Mouse (Mus musculus): ENCODE data around the gene Slc4a2. TPM values are rescaled to one million over a fixed set of nuclear protein-coding genes. Genes with fewer than 3 reads are reported as not detected.

The Slc4a2 gene
- polyA plus RNA-seq, 1 experiment, result 14.7 TPM

DNA sequence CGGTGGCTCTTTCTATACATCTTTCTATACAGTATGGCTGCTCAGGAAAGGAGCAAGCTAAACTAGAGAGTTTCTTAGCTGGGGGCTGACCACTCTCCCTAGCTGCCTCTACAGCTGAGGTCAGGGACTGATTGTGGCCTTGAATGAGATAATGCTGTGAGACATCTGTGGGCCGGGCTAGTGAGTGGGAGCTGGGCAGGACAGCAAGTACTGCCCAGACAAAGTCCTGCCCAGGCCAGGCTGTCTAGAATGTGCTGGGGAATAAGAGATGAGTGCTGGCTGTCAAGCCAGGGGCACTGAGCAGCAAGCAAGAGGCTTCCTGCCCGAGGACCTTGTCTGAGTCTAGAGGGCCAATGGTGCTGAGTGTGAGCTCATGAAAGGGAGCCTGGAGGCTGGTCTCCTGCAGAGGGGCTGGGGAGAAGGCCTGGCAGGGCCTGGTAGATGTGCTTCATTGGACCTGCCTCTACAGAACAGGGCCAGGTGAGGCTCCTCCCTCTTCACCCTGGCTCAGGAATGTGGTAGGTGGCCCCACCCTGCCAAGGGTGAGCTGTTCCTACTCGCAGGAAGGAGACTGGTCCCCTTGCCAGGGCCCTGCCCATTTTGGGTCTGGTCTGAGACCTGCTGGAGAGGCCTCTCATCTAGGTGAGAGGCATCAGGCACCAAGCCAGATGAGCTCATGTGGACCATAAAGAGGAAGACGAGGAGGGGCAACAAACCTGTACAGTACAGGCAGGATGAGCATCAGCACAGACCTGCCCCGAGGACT lies 52.0 kb downstream of the Slc4a2 start:
- H3K36me3 ChIP-seq (replicated peaks; ENCODE audit: low read length), result peaks cover 87% of the 10 kb centered on the region
- H3K27me3 ChIP-seq (replicated peaks), result peaks cover 44% of the 10 kb centered on the region
- no peak overlapping the region for H3K4me3 ChIP-seq (replicated peaks)
- TF ChIP-seq GATA1 (IDR thresholded peaks at IDR 0.05; ENCODE audit: borderline replicate concordance, low read length) (no peak), FLI1 (IDR thresholded peaks at IDR 0.05; ENCODE audit: low read length) (no peak)
- peaks cover 8% of the 10 kb centered on the region for H3K9me3 ChIP-seq
- H3K4me1 ChIP-seq, result peaks cover 37% of the 10 kb centered on the region

DNA sequence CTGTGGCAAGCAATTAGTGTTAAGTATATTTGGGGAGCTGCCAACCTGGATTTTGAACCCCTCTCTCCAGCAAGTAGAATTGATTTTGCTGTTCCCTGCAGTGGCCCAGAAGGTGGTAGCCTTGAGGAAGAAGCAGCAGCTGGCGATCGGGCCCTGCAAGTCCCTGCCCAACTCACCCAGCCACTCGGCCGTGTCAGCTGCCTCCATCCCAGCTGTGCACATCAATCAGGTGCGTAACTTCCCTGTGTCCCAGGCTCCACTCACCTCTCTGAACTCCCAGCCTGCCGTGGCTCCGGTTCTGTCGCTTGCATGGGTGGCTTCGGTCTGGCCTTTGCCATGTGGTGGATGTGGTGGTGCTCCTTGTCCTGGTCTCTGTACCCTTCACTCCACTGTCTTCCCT lies 54.3 kb downstream of the Slc4a2 start:
- H3K9me3 ChIP-seq, result peaks cover 8% of the 10 kb centered on the region
- H3K4me1 ChIP-seq, result peaks cover 29% of the 10 kb centered on the region
- TF ChIP-seq GATA1 (IDR thresholded peaks at IDR 0.05; ENCODE audit: borderline replicate concordance, low read length) (no peak), FLI1 (IDR thresholded peaks at IDR 0.05; ENCODE audit: low read length) (no peak)
- H3K36me3 ChIP-seq (replicated peaks; ENCODE audit: low read length), result peaks cover 97% of the 10 kb centered on the region
- no peak overlapping the region for H3K4me3 ChIP-seq (replicated peaks)
- H3K27me3 ChIP-seq (replicated peaks), result peaks cover 35% of the 10 kb centered on the region

DNA sequence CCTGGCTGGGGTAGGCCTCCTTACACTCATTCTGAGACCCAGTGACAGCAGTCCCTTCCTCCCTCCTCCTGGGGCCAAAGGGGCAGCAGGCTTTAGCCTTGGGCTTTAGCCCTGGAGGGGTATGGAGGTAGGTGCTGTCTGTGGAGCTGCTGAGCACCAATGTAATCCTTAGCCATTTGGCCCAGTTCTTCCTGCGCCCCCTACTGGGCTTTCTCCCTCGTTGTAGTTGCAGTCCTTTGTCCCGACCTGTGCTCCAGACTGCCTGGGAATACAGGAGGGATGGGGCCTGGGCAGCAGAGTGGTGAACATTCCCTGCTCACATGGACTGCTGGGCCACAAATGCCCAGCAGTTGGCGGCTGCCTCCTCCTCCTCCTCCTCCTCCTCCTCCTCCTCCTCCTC lies 58.0 kb downstream of the Slc4a2 start:
- H3K4me3 ChIP-seq (replicated peaks), result no peak overlapping the region
- H3K4me1 ChIP-seq, result peaks cover 3% of the 10 kb centered on the region; the same call in 1 of the 2 replicates
- no peak for TF ChIP-seq GATA1 (IDR thresholded peaks at IDR 0.05; ENCODE audit: borderline replicate concordance, low read length)
- no peak for TF ChIP-seq FLI1 (IDR thresholded peaks at IDR 0.05; ENCODE audit: low read length)
- H3K36me3 ChIP-seq (replicated peaks; ENCODE audit: low read length), result peaks cover 99% of the 10 kb centered on the region
- H3K27me3 ChIP-seq (replicated peaks), result peaks cover 3% of the 10 kb centered on the region
- no peaks in the 10 kb centered on the region for H3K9me3 ChIP-seq

DNA sequence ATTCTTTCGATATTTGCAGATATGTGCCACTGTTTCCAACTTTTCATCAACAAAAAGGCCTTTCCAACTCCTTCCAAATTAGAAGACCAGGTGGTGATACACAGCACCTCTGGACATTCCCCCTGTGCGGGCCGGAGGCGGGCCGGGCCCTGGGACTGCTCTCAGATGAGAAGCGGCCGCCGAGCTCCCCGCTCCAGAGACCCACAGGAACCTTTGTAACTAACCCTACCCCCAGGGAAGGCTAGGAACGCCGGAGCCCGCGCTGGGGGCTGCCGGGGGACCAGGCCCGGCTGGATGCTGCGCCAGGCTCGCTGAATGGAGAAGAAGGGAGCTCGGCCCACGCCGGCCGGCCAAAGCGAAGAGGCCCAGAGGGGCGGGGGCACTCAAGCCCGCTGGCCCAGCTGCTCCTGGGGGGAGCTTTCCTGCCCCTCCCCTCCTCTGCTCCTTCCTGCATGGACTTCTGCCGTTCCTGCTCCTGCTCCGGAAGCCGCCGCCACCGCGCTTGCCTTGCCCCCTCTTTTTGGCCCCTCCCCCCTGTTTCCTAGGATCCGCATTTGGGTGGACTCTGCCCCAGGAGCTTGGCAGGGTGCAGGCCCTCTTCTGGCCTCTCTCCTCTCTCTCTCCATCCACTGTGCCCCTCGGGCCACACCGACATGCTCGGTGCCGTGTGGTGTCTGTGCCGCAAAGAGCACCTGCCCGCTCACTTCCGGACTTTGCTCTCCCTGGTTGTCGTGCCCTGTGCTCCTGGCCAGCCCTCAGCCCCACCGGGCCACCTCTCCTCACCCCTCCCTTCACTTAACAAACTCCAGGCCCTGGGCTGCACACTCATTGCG lies 58.8 kb downstream of the Slc4a2 start:
- Histone ChIP-seq H3K9me3 (no peaks in the 10 kb centered on the region), H3K27me3 (replicated peaks) (peaks cover 3% of the 10 kb centered on the region), H3K36me3 (replicated peaks; ENCODE audit: low read length) (peaks cover 99% of the 10 kb centered on the region), H3K4me1 (no peaks in the 10 kb centered on the region; the same call in 1 of the 2 replicates), H3K4me3 (replicated peaks) (no peak overlapping the region)
- TF ChIP-seq FLI1 (IDR thresholded peaks at IDR 0.05; ENCODE audit: low read length), result no peak

DNA sequence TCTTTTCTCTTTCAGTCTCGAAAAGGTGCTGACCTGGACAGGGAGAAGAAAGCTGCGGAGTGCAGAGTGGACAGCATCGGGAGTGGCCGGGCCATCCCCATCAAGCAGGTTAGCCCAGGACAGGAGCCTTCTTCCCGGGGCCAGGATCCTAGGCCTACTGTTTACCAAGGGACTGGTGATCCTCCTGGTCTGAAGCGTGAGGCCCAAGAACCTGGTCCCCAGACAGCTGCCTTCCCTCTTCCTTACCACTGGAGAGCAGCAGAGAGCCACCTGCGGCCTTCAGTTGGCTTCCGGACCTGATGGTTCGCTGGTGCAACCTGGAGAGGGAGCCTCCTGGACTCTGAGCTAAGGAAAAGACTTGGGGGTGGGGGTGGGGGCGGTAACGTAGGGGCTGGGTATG lies 59.7 kb downstream of the Slc4a2 start:
- no peak overlapping the region for H3K4me3 ChIP-seq (replicated peaks)
- TF ChIP-seq GATA1 (IDR thresholded peaks at IDR 0.05; ENCODE audit: borderline replicate concordance, low read length) (no peak), FLI1 (IDR thresholded peaks at IDR 0.05; ENCODE audit: low read length) (no peak)
- H3K36me3 ChIP-seq (replicated peaks; ENCODE audit: low read length), result peaks cover 99% of the 10 kb centered on the region
- no peaks in the 10 kb centered on the region for H3K9me3 ChIP-seq
- no peaks in the 10 kb centered on the region; the same call in 1 of the 2 replicates for H3K4me1 ChIP-seq
- no peaks in the 10 kb centered on the region for H3K27me3 ChIP-seq (replicated peaks)

DNA sequence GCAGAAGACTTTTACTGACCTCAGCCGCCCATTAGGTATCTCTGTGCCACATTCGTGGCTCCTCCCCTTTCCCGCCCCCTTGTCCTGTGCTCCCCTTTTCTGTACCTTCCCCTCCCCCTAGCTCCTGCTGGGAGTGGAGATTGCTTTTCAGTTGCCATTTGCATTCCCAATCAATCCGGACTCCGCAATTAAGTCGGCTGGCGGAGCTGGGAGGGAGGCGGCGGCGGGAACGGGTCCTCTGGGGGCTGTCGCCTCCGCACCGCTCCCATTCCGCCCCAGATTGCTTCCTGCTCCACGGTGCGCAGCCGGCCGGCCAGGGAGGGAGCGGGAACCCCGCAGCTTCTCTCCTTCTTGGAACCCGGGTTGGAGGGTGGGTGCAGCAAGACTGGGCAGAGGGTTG lies 61.3 kb downstream of the Slc4a2 start:
- no peaks in the 10 kb centered on the region; the same call in 1 of the 2 replicates for H3K4me1 ChIP-seq
- H3K9me3 ChIP-seq, result no peaks in the 10 kb centered on the region
- no peak overlapping the region for H3K4me3 ChIP-seq (replicated peaks)
- H3K36me3 ChIP-seq (replicated peaks; ENCODE audit: low read length), result peaks cover 99% of the 10 kb centered on the region
- TF ChIP-seq FLI1 (IDR thresholded peaks at IDR 0.05; ENCODE audit: low read length), result no peak
- TF ChIP-seq GATA1 (IDR thresholded peaks at IDR 0.05; ENCODE audit: borderline replicate concordance, low read length), result no peak
- H3K27me3 ChIP-seq (replicated peaks), result no peaks in the 10 kb centered on the region

DNA sequence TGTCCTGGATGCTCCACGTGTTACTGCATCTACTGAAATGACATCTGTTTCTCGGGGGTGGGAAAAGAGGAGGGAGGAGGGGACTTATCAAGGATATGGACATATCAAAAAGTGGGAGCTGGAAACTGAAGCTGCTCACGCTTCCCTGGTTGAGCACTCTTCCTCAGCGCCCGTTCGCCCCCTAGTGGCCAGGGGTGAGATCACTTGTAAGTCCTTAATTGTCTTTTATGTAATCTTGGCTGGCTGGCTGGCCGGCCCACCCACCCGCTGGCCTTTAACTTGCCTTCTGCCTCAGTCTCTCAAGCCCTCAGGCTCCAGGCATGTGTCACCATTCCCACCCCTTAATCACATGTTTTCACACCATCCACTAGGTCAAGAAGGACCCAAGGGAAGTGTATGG lies 62.5 kb downstream of the Slc4a2 start:
- H3K9me3 ChIP-seq, result no peaks in the 10 kb centered on the region
- H3K4me1 ChIP-seq, result no peaks in the 10 kb centered on the region; the same call in 1 of the 2 replicates
- H3K36me3 ChIP-seq (replicated peaks; ENCODE audit: low read length), result peaks cover 99% of the 10 kb centered on the region
- TF ChIP-seq GATA1 (IDR thresholded peaks at IDR 0.05; ENCODE audit: borderline replicate concordance, low read length), result no peak
- TF ChIP-seq FLI1 (IDR thresholded peaks at IDR 0.05; ENCODE audit: low read length), result no peak
- no peak overlapping the region for H3K4me3 ChIP-seq (replicated peaks)
- no peaks in the 10 kb centered on the region for H3K27me3 ChIP-seq (replicated peaks)

DNA sequence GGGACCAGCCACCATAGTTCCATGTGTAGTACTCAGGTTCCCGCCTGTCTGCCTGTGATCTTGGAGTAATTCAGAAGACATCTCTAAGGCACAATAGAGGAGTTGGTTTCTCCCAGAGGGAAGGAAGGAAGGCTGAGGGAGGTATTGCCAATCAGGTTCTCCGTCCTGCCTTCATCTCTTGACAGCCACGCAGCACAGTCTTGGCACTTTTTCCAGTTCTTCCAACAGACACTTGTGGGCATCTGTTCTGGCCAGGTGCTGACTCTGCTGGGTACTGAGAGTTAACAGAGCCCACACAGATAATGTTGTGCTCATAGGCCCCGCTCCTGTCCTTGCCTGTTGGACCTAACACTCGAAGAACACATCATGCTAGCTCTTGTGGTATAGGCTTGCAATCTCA lies 63.1 kb downstream of the Slc4a2 start:
- peaks cover 99% of the 10 kb centered on the region for H3K36me3 ChIP-seq (replicated peaks; ENCODE audit: low read length)
- no peak for TF ChIP-seq GATA1 (IDR thresholded peaks at IDR 0.05; ENCODE audit: borderline replicate concordance, low read length)
- no peak for TF ChIP-seq FLI1 (IDR thresholded peaks at IDR 0.05; ENCODE audit: low read length)

DNA sequence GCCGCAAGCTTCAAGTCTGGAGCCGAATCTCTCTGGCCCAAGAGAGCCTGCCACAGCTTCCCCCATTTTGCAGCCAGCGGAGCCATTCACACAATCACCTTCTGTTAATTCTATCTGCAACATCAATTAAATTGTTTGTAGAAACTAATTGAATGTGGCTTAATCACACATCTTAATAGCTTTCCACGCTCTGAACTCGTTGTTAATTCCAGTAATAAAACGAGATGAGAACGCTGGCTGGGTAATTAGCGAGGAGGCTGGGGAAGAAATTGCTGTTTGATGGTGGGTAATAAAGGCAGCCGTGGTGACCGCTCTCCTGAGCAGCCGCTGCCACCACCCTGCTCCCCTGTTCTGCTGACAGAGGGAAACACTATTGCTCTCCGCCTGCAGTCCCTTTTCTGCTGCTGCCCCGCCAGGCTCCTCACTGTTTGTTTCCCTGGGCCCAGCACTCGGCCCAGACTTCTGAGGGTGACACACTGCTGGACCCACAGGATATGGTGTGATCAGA lies 66.8 kb downstream of the Slc4a2 start:
- Histone ChIP-seq H3K36me3 (replicated peaks; ENCODE audit: low read length) (peaks cover 99% of the 10 kb centered on the region), H3K4me1 (no peaks in the 10 kb centered on the region), H3K27me3 (replicated peaks) (peaks cover 1% of the 10 kb centered on the region), H3K4me3 (replicated peaks) (no peak overlapping the region), H3K9me3 (no peaks in the 10 kb centered on the region)
- no peak for TF ChIP-seq GATA1 (IDR thresholded peaks at IDR 0.05; ENCODE audit: borderline replicate concordance, low read length)
- no peak for TF ChIP-seq FLI1 (IDR thresholded peaks at IDR 0.05; ENCODE audit: low read length)

More for the DNA sequence above, 63.1 kb downstream of the Slc4a2 start:
- no peaks in the 10 kb centered on the region for H3K9me3 ChIP-seq
- no peak overlapping the region for H3K4me3 ChIP-seq (replicated peaks)
- H3K4me1 ChIP-seq, result no peaks in the 10 kb centered on the region; the same call in 1 of the 2 replicates
- H3K27me3 ChIP-seq (replicated peaks), result no peaks in the 10 kb centered on the region

Other genes starting within 250 kb of the Slc4a2 start
- 0.10 TPM in 1 of 2 replicates, not detected in the other for gene Kcnh2, start 72.2 kb upstream of the Slc4a2 start, polyA plus RNA-seq (2012; ENCODE audit: insufficient read depth, low replicate concordance)
- not detected in 2 replicates for gene Nos3, start 59.0 kb upstream of the Slc4a2 start, polyA plus RNA-seq (2012; ENCODE audit: insufficient read depth, low replicate concordance)
- 1.8 and 4.2 TPM in 2 replicates for gene Atg9b, start 31.7 kb upstream of the Slc4a2 start, polyA plus RNA-seq (2012; ENCODE audit: insufficient read depth, low replicate concordance)
- gene Abcb8, start 30.2 kb upstream of the Slc4a2 start, polyA plus RNA-seq (2012; ENCODE audit: insufficient read depth, low replicate concordance), result 10.6 and 45.2 TPM in 2 replicates
- not detected in 2 replicates for gene Asic3, start 10.4 kb upstream of the Slc4a2 start, polyA plus RNA-seq (2012; ENCODE audit: insufficient read depth, low replicate concordance)
- gene Cdk5, start 307 bp upstream of the Slc4a2 start, polyA plus RNA-seq (2012; ENCODE audit: insufficient read depth, low replicate concordance), result 6.0 and 14.5 TPM in 2 replicates
- 216 and 275 TPM in 2 replicates for gene Fastk, start 21.4 kb downstream of the Slc4a2 start, polyA plus RNA-seq (2012; ENCODE audit: insufficient read depth, low replicate concordance)
- gene Tmub1, start 24.0 kb downstream of the Slc4a2 start, polyA plus RNA-seq (2012; ENCODE audit: insufficient read depth, low replicate concordance), result 31.6 and 37.8 TPM in 2 replicates
- gene Agap3, start 28.3 kb downstream of the Slc4a2 start, polyA plus RNA-seq (2012; ENCODE audit: insufficient read depth, low replicate concordance), result 117 and 284 TPM in 2 replicates
- gene Gbx1, start 103.4 kb downstream of the Slc4a2 start, polyA plus RNA-seq (2012; ENCODE audit: insufficient read depth, low replicate concordance), result not detected in 2 replicates
- not detected in 2 replicates for gene Asb10, start 117.1 kb downstream of the Slc4a2 start, polyA plus RNA-seq (2012; ENCODE audit: insufficient read depth, low replicate concordance)
- gene 4931409K22Rik, start 133.0 kb downstream of the Slc4a2 start, polyA plus RNA-seq (2012; ENCODE audit: insufficient read depth, low replicate concordance), result not detected in 2 replicates
- gene Abcf2, start 153.6 kb downstream of the Slc4a2 start, polyA plus RNA-seq (2012; ENCODE audit: insufficient read depth, low replicate concordance), result 49.0 and 53.1 TPM in 2 replicates
- 36.1 and 95.0 TPM in 2 replicates for gene Chpf2, start 162.9 kb downstream of the Slc4a2 start, polyA plus RNA-seq (2012; ENCODE audit: insufficient read depth, low replicate concordance)
- 0.76 TPM in 1 of 2 replicates, not detected in the other for gene Smarcd3, start 200.6 kb downstream of the Slc4a2 start, polyA plus RNA-seq (2012; ENCODE audit: insufficient read depth, low replicate concordance)